Mouse (Mus musculus) layer of hippocampus, postnatal 14 days (tissue): ENCODE results near the gene Armc9. TPM values are rescaled to one million over a fixed set of nuclear protein-coding genes. Genes with fewer than 3 reads are reported as not detected.

ENCODE experiments used
- DNase-seq, 2 experiments: peaks; one replicate each; pipeline ENCODE4 v3.0.0; 2021 to 2022; ENCODE audit warnings: low spot score in 2 of 2, mixed read lengths in 1 of 2
- long read RNA-seq, 2 experiments: library from polyadenylated mRNA; stranded (forward); transcript quantifications; one replicate each; pipeline ENCODE4 v2.0.0; 2021
- total RNA-seq, 2 experiments: library from RNA; stranded (reverse); gene quantifications; 2 replicates each; pipeline ENCODE4 v1.2.3; 2021

The Armc9 gene
- 10 to 100 TPM; 35.7 to 37.2 TPM for total RNA-seq
- long read RNA-seq, experiment 1, full-length matches to known transcripts: 40 of 62 reads
- long read RNA-seq, experiment 1, partial matches to known transcripts: 11 of 62 reads
- long read RNA-seq, experiment 1, other reads (novel, unspliced or antisense): 11 of 62 reads
- long read RNA-seq, experiment 2, full-length matches to known transcripts: 45 of 82 reads
- long read RNA-seq, experiment 2, partial matches to known transcripts: 24 of 82 reads
- long read RNA-seq, experiment 2, other reads (novel, unspliced or antisense): 13 of 82 reads

- DNase-seq: peak; percentile 91 to 96
These were observed at the start of gene Armc9 for GRCm38 (mm10) chr1:86154133-86154823. Armc9 (plus strand) TSS chr1:86154780.

GRCm38 (mm10) chr1:86105054-86105453, 49.5 kb upstream of the Armc9 start:
- no peak for DNase-seq

- peak; percentile 11 to 53 for DNase-seq
These were observed 42.8 kb upstream of the Armc9 start, which contains the start of gene Htr2b for GRCm38 (mm10) chr1:86111779-86112178. Htr2b (minus strand) TSS chr1:86111970.

GRCm38 (mm10) chr1:86114141-86114540, 40.4 kb upstream of the Armc9 start:
- no peak for DNase-seq

- no peak for DNase-seq
These were observed 35.0 kb upstream of the Armc9 start for GRCm38 (mm10) chr1:86119549-86119948.

GRCm38 (mm10) chr1:86126036-86126435, 28.5 kb upstream of the Armc9 start:
- DNase-seq: no peak

- DNase-seq: no peak
These were observed 21.2 kb upstream of the Armc9 start, which contains the start of gene Gm21972 for GRCm38 (mm10) chr1:86133337-86133736. Gm21972 (plus strand) TSS chr1:86133637.

GRCm38 (mm10) chr1:86135315-86135714, 19.3 kb upstream of the Armc9 start:
- no peak for DNase-seq

- DNase-seq: no peak
These were observed 13.5 kb upstream of the Armc9 start for GRCm38 (mm10) chr1:86141081-86141480.

GRCm38 (mm10) chr1:86143165-86143564, 11.4 kb upstream of the Armc9 start:
- no peak for DNase-seq

- DNase-seq: no peak
These were observed 10.3 kb upstream of the Armc9 start for GRCm38 (mm10) chr1:86144001-86144944.

- DNase-seq: no peak
These were observed 8.3 kb upstream of the Armc9 start for GRCm38 (mm10) chr1:86146293-86146692.

- no peak for DNase-seq
These were observed 7.0 kb upstream of the Armc9 start for GRCm38 (mm10) chr1:86147557-86147956.

GRCm38 (mm10) chr1:86148161-86148560, 6.4 kb upstream of the Armc9 start:
- no peak for DNase-seq

- DNase-seq: no peak
These were observed 3.7 kb upstream of the Armc9 start for GRCm38 (mm10) chr1:86150929-86151328.

GRCm38 (mm10) chr1:86151376-86151775, 3.2 kb upstream of the Armc9 start:
- no peak for DNase-seq

- no peak for DNase-seq
These were observed 2.0 kb upstream of the Armc9 start for GRCm38 (mm10) chr1:86152618-86153017.

GRCm38 (mm10) chr1:86154824-86155164, 214 bp downstream of the Armc9 start:
- DNase-seq: no peak

GRCm38 (mm10) chr1:86156075-86156474, 1.5 kb downstream of the Armc9 start:
- DNase-seq: no peak

- DNase-seq: no peak
These were observed 2.0 kb downstream of the Armc9 start for GRCm38 (mm10) chr1:86156595-86156994.

- DNase-seq: no peak
These were observed 5.5 kb downstream of the Armc9 start for GRCm38 (mm10) chr1:86160059-86160458.

GRCm38 (mm10) chr1:86160479-86160878, 5.9 kb downstream of the Armc9 start:
- DNase-seq: no peak
